Mouse (Mus musculus) lung, postnatal 25 days (tissue): ENCODE measurements at regions not wholly inside any gene's neighbourhood (a gene's known extent, or its start where the extent isn't known, plus 50 kb on each side); places are given as distances from the start of the nearest gene placed in this dataset.

Source experiments
- DNase-seq: peaks from one replicate; pipeline ENCODE4 v3.0.0; 2022; ENCODE audit warnings: low spot score

DNA sequence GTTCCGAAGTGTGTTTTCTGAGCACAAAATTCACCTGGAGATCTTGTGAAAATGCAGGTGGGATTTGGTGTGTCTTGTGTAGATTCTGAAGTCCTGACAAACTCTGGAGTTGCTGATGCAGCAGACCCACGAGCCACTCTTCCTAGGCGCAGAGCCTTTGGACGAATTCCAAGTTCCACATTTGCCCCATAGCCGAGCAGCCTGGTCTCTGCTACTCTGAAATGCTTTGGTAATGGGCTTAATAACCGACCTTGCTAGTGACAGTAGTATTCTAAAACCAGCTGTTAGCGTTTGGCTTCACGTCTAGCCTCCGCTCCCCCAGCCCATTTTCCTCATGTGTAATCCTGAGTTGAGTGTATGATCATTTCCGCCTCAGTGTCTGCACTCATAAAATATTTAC lies 139.5 kb downstream of the Usp46 start:
- DNase-seq, result no peak

DNA sequence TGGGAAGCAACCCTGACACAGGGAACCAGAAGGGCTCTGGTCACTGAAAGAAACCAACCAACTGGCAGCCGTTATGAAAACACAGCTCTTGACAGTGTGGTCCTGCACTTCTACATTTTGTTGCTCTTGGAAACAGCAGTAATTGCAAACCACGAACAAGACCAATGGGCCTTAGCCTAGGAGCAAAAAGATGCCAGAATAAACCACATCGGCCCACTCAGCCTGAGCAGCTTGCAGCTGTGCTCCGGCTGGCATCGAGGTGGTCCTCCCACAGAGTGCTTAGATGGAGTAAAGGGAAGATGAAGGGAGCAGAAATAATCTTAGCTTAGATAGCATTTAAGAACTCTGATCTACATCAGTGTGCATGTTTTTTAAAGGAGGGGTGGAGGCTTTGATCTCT lies 138.0 kb downstream of the Usp46 start:
- DNase-seq, result no peak

DNA sequence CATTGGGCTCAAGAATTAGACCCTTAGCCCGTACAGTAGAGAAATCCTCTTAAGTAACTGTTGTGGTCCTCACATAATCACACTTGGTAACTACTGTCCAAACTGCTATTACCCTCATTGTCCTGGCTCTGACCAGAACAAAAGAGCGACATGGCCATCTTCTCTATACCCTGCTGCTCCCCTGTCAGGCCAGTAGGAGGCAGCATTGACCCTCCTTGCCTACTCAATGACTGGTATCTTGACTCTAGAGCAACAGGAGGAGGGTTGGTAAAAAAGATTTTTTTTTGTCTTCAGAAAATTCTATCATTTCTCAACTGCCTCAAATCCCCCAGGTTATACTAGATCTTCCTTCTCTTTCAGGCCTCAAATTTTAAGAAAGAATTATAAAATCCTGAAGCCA lies 130.4 kb downstream of the Usp46 start:
- DNase-seq, result peak; percentile 34

DNA sequence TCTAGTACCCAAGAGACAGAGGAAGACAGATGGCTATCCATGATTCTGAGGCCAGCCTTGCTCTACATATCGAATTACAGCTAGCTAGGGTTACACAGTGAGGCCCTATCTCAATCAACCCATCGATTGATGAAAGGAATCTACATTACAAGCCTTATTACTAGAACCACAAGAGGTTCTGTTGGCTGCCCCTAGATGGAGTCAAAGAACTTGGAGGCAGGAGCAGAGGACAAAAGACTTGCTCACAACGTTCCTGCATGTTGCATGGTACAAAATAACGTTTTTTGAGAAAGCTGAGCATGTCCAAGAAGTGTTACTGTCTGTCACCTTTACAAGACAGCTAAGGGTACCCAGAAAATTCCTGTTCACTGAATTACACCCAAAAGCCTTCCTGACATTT lies 129.8 kb downstream of the Usp46 start:
- DNase-seq, result no peak

DNA sequence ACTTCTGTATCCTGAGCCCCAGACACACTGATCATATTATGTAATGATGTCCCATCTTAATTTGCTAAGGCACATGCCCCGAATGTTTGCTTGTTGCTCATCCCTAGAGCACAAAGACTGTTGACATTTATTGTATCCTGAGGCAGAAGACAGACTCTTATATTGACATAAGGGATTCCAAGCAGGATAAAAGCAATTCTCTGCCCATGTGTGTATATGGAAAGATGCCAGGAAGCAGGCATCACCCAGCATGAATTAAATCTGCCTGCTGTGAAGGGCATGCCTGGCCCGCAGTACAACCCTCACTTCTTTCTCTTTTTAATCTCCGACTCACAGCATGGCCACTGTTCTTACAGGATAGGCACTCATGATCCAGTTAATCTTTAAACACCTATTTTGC lies 125.3 kb downstream of the Usp46 start:
- no peak for DNase-seq

DNA sequence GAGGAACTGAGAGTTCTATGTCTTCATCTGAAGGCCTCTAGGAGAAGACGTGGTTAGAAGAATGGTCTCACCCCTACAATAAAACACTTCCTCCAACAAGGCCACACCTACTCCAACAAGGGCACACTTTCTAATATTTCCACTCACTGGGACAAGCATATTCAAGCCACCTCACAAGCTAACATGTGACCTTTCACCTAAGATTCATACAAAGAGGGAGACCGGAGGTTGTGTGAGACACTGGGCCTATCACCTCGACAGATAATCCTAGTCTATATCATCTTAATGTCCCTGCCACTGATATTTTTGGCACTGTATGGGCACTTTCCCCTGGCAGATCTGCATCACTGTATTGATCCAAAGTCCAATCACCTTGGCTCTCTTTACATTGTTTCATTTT lies 122.6 kb downstream of the Usp46 start:
- no peak for DNase-seq

GRCm38 (mm10) chr5:73946164-73946563 lies 122.1 kb downstream of the Usp46 start:
- no peak for DNase-seq

GRCm38 (mm10) chr5:73948031-73948899 lies 120.0 kb downstream of the Usp46 start:
- no peak for DNase-seq
